Mouse (Mus musculus) liver, adult (tissue): ENCODE measurements around the gene 4933434E20Rik.

Experiments used
- GATA4 ChIP-seq: IDR thresholded peaks from 2 replicates; pipeline ENCODE4 v1.6.1; 2014; ENCODE audit warnings: mild to moderate bottlenecking, low read length; ENCODE audit not compliant: insufficient replicate concordance

The 4933434E20Rik gene

DNA sequence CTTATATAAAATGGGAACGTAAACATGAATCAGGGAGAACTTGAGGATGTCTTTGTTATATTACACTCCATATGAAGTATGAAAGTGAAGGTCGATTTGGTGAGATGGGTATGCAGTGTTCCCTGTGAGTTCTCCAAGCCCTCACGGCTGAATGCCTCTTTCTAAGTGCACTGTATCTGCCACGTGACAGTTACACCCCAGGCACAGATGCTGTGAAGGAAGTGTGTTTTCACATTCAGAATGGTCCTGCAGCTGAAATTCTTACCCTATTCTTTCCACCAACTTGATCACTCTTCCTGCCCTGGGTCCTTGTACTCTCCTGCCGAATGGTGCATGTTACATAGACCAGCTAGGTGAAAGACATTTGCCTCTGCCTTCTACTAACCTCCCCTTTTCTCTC, 46.5 kb downstream of the 4933434E20Rik start:
- no peak for TF ChIP-seq GATA4

DNA sequence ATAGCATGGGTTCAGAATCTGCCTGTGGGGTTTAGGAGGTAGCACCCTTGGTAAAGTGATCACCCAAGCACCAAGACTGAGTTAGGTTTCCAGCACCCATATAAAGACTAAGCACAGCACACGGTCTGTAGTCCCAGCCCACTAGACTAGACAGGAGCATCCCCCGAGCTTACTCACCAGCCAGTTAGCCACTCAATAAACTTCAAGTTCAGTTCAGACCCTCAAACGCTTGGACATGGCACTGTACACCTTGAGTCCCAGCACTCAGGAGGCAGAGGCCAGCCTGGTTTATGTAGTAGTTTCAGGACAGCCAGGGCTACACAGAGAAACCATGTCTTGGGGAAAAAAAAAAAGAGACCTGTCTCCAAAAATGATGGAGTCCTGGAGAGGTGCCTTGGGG, 49.6 kb downstream of the 4933434E20Rik start:
- no peak for TF ChIP-seq GATA4

DNA sequence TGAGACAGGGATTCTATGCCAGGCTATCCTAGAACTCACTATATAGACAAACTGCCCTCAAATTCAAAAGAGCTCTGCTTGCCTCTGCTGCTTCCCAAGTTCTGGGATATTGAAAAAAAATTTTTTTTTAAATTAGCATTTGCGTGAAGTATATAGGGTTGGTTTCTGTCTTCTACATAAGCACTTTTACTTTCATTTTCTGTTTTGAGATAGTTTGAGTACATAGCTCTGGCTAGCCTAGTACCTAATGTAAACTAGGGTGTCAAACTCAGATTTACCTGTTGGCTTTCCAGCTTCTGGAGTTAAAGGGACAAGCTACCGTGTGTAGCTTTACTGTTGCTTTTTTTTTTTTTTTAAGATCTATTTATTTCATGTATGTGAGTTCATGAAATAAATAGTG, 50.2 kb downstream of the 4933434E20Rik start:
- TF ChIP-seq GATA4 = no peak

- no peak for TF ChIP-seq GATA4
Measured at GRCm38 (mm10) chr3:90102239-90102638, 50.8 kb downstream of the 4933434E20Rik start.

GRCm38 (mm10) chr3:90103176-90103575, 51.7 kb downstream of the 4933434E20Rik start:
- no peak for TF ChIP-seq GATA4

GRCm38 (mm10) chr3:90103938-90104337, 52.5 kb downstream of the 4933434E20Rik start, which contains the start of gene Nup210l:
Gene Nup210l (plus strand): TSS chr3:90104132.
- TF ChIP-seq GATA4 = no peak

GRCm38 (mm10) chr3:90111706-90112105, 60.3 kb downstream of the 4933434E20Rik start:
- TF ChIP-seq GATA4 = no peak

DNA sequence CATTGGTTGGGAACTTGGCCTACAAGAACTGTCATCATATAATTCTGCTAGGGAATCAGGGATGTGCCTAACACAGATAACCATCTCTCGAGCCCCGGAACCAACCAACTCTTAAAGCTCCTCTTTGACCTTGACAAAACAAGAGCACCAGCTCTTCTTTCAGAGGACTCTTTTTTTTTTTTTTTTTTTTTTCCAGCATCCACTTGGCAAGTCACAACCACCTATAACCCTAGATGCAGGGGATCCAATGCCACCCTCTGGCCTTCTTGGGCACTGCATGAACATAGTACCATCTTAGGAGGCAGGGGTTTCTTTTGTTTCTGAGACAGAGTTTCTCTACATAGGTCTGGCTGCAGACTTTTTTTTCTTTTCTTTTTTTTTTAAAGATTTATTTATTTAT, 62.9 kb downstream of the 4933434E20Rik start:
- no peak for TF ChIP-seq GATA4

GRCm38 (mm10) chr3:90115526-90115925, 64.1 kb downstream of the 4933434E20Rik start:
- TF ChIP-seq GATA4 = no peak
